Mouse (Mus musculus) heart, postnatal 0 days (tissue): ENCODE measurements at regions not wholly inside any gene's neighbourhood (a gene's known extent, or its start where the extent isn't known, plus 50 kb on each side); places are given as distances from the start of the nearest gene placed in this dataset.

Experiments
- CTCF ChIP-seq: IDR thresholded peaks from 2 replicates; pipeline ENCODE4 v1.5.1; 2016; ENCODE audit warnings: antibody characterized with exemption, control low read depth, low read depth
- EP300 ChIP-seq: IDR thresholded peaks from 2 replicates; pipeline ENCODE4 v1.6.1; 2016; ENCODE audit warnings: antibody characterized with exemption, low read depth

DNA sequence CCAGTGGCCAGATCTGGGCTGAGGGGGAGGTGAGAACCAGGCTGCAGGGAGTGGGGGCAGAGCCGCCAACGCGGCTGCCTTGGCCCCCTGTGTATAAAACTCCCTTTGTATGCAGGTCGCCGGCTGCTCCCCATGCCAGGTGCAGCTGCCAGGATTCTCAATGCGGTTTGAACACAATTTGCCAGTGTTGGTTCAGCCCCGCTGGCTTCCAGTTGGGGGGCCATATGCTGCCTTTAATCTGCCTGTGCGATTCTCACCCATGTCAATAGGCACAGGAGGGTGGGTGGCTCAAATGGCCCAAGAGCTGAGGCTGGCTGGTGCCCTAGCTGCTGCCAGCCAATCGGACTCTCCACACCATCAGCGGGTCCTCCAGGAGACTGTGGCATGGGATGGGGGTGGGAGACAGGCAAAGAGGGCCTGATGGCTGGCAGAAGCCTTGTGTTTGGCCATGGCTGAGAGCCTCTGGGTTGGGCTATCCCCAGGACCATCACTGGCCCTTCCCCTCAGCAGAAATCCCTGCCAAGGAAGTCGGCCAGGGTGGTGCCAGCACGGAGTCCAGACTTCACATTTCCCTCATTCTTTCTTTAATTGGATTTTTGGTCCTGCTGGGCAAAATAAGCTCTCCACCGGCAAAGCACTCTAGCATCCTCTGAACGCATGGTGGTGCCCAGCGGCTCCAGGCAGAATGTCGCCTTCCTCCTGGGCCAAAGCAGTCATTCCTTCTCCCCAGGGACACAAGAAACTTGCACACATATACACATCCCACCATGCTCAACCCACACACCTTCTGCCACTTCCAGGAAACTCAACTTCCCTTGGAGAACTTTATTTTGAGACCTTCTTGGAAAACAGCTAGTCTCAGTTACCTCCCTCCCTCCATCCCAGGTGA is 338.0 kb downstream of the Bcor start:
- TF ChIP-seq CTCF (no peak), EP300 (no peak)
